Mouse (Mus musculus) kidney, adult 2 months (tissue): ENCODE data around the gene Bgn. TPM values are rescaled to one million over a fixed set of nuclear protein-coding genes. Genes with fewer than 3 reads are reported as not detected.

Source experiments
- DNase-seq: peaks from one replicate; pipeline ENCODE4 v3.0.0; 2021
- H3K27ac ChIP-seq: fragments of 200-500 bp; 2 replicates; pipeline ENCODE4 v1.5.1; 2012; ENCODE audit warnings: low read depth, low read length, control low read depth, inconsistent platforms; ENCODE audit not compliant: insufficient read depth
- H3K27me3 ChIP-seq: fragments of 200-500 bp; replicated peaks from 2 replicates; pipeline ENCODE4 v1.6.1; 2012; ENCODE audit warnings: mild to moderate bottlenecking, moderate library complexity, low read length, inconsistent platforms; ENCODE audit not compliant: control insufficient read depth, insufficient read depth
- H3K36me3 ChIP-seq: fragments of 200-500 bp; 2 replicates; pipeline ENCODE4 v1.6.1; 2012; ENCODE audit warnings: mild to moderate bottlenecking, moderate library complexity, low read length, inconsistent platforms; ENCODE audit not compliant: control insufficient read depth, insufficient read depth
- H3K4me1 ChIP-seq: fragments of 200-500 bp; 2 replicates; pipeline ENCODE4 v1.6.1; 2011; ENCODE audit warnings: low read length; ENCODE audit not compliant: control insufficient read depth, insufficient read depth
- H3K4me3 ChIP-seq: fragments of 200-500 bp; 2 replicates; pipeline ENCODE4 v1.5.1; 2011; ENCODE audit warnings: mild to moderate bottlenecking, low read depth, low read length, control low read depth; ENCODE audit not compliant: insufficient read depth
- CTCF ChIP-seq: fragments of 200-500 bp; conservative IDR thresholded peaks from 2 replicates; pipeline ENCODE4 v1.5.1; 2011; ENCODE audit warnings: low read depth, mild to moderate bottlenecking, control low read depth, low read length, moderate library complexity, mixed read lengths; ENCODE audit not compliant: insufficient read depth, insufficient read length
- POLR2A ChIP-seq: fragments of 200-500 bp; IDR thresholded peaks from one replicate; pipeline ENCODE4 v1.6.1; 2011; ENCODE audit warnings: low read depth, low read length, control low read depth
- WGBS: fragments of 180-500 bp; shearing (Covaris S2); methylation state at CpG from one replicate; pipeline ENCODE4 v1.1.7; 2018; 5-methylcytosine and 5-hydroxymethylcytosine counted together
- polyA plus RNA-seq: library from polyadenylated mRNA; depleted of rRNA; stranded (reverse); fragments of >200 nt; gene quantifications from 2 replicates; pipeline ENCODE4 v1.2.3, GENCODE M21; 2012; rRNA removed

Bgn gene
- polyA plus RNA-seq, 1 experiment: 333 TPM

DNA sequence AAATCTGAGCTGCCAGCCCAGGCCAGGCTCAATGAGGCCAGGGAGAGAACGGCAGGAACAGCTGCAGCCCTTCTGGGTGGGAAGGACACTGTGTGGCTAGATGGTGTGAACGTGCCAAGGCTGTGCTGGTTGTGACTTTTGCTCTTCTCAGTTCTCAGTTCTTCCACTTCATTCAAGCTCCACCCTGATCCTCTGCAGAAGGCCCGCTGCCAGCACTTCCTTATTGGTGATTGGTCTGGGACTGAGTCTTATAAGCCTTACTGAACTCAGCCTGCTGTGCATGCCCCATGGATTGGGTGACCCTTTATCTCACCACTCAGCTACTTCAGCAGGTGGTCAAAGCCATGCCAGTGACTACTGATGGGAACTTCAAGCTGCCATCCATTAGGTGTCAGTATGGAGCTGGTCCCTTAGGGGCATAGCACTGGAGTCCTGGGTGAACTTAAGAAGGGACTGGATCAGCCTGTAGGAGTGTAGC is 43.0 kb downstream of the Bgn start:
- no peak for TF ChIP-seq POLR2A
- TF ChIP-seq CTCF: no peak; the same call in 1 of the 2 replicates
- H3K4me3 ChIP-seq: no peak overlapping the region
- H3K36me3 ChIP-seq: no peaks in the 10 kb centered on the region
- DNase-seq: peak; percentile 1
- H3K4me1 ChIP-seq: no peaks in the 10 kb centered on the region
- H3K27me3 ChIP-seq: no peaks in the 10 kb centered on the region
- 29% methylated on average over 3 of the region's 3 CpGs for WGBS
- H3K27ac ChIP-seq: no peak overlapping the region

DNA sequence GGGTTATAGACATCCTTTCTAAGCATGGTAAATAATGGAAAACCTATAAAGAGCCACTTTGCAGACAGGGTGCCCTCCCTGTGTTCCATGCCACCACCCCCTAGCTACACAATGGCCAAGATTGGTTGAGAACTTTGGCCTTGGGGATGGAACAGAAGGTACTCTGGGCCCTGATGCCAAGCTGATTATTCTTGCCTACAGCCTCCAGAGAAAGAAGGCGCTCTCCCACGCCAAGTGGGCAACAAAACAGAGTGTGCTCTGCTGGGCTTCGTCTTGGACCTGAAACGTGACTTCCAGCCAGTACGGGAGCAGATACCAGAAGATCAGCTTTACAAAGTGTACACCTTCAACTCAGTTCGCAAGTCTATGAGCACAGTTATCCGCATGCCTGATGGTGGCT is 54.5 kb downstream of the Bgn start:
- WGBS: 78% methylated on average over 7 of the region's 7 CpGs
- no peak overlapping the region for H3K4me3 ChIP-seq
- no peaks in the 10 kb centered on the region for H3K4me1 ChIP-seq
- no peaks in the 10 kb centered on the region for H3K36me3 ChIP-seq
- H3K27me3 ChIP-seq: no peaks in the 10 kb centered on the region
- no peak overlapping the region for H3K27ac ChIP-seq
- TF ChIP-seq POLR2A: no peak
- no peak for TF ChIP-seq CTCF
- DNase-seq: no peak

DNA sequence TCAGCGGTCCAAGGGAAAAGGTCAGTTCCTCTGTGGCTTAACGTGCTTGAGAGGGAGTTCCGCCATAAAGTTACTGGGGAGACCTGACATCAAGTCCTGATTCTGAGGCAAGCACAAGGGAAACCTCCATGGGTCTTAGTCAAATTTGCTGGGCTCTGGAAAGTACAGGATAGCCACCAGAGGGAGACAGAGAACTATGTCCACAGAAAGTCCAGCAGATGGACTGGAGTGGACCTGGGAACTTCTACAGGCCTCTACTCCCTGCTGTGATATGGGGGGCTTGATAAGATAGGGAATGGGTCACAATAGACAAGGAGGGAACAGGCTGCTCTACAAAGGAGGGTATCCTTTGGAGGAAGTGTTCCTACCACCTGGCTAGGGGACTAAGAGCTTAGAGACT is 59.9 kb downstream of the Bgn start:
- Histone ChIP-seq H3K27ac (no peak overlapping the region), H3K36me3 (no peaks in the 10 kb centered on the region), H3K4me1 (no peaks in the 10 kb centered on the region), H3K27me3 (no peaks in the 10 kb centered on the region), H3K4me3 (no peak overlapping the region)
- WGBS: 41% methylated on average over 3 of the region's 3 CpGs
- DNase-seq: peak; percentile 30
- TF ChIP-seq POLR2A (no peak), CTCF (peak; percentile 50)

Other genes with a start within 250 kb of the Bgn start
- gene Xlr4c, start 240.5 kb upstream of the Bgn start, polyA plus RNA-seq: not detected in 2 replicates
- gene Xlr3c, start 218.2 kb upstream of the Bgn start, polyA plus RNA-seq: not detected in 2 replicates
- not detected in 2 replicates for gene Xlr5a, start 190.6 kb upstream of the Bgn start, polyA plus RNA-seq
- 0.11 TPM in 1 of 2 replicates, not detected in the other for gene Xlr5c, start 190.6 kb upstream of the Bgn start, polyA plus RNA-seq
- gene Gm45015, start 146.8 kb upstream of the Bgn start, polyA plus RNA-seq: not detected in 2 replicates
- gene Zfp275, start 141.0 kb upstream of the Bgn start, polyA plus RNA-seq: 6.3 and 6.8 TPM in 2 replicates
- gene Gm18336, start 84.9 kb upstream of the Bgn start, polyA plus RNA-seq: 0.04 TPM in 1 of 2 replicates, not detected in the other
- gene Zfp92, start 72.5 kb upstream of the Bgn start, polyA plus RNA-seq: 0.06 TPM in 1 of 2 replicates, not detected in the other
- not detected in 2 replicates for gene Trex2, start 48.3 kb upstream of the Bgn start, polyA plus RNA-seq
- 12.9 and 13.8 TPM in 2 replicates for gene Haus7, start 24.6 kb upstream of the Bgn start, polyA plus RNA-seq
- gene Atp2b3, start 19.5 kb downstream of the Bgn start, polyA plus RNA-seq: 0.11 and 0.13 TPM in 2 replicates
- 8.4 and 9.2 TPM in 2 replicates for gene Dusp9, start 155.8 kb downstream of the Bgn start, polyA plus RNA-seq
- gene Pnck, start 176.5 kb downstream of the Bgn start, polyA plus RNA-seq: 1.3 and 2.3 TPM in 2 replicates
- gene Slc6a8, start 189.5 kb downstream of the Bgn start, polyA plus RNA-seq: 228 and 237 TPM in 2 replicates
- 81.7 and 111 TPM in 2 replicates for gene Bcap31, start 232.6 kb downstream of the Bgn start, polyA plus RNA-seq
- 20.0 and 20.2 TPM in 2 replicates for gene Abcd1, start 233.0 kb downstream of the Bgn start, polyA plus RNA-seq